Mouse (Mus musculus) ES-E14 (cell line): ENCODE results near the gene Casc3. TPM values are rescaled to one million over a fixed set of nuclear protein-coding genes. Genes with fewer than 3 reads are reported as not detected.

Experiments used
- DNase-seq: peaks from one replicate; pipeline ENCODE4 v3.0.0-alpha.2; 2013; ENCODE audit warnings: low read depth, low spot score
- H3K27ac ChIP-seq: 2 replicates; pipeline ENCODE4 v1.5.1; 2012; ENCODE audit warnings: low read depth, mild to moderate bottlenecking, low read length, moderate library complexity, mixed read lengths; ENCODE audit not compliant: poor library complexity, insufficient read depth, severe bottlenecking
- H3K36me3 ChIP-seq: 2 replicates; pipeline ENCODE4 v1.6.1; 2012; ENCODE audit warnings: mild to moderate bottlenecking, low read length, moderate library complexity, mixed read lengths; ENCODE audit not compliant: control insufficient read depth, poor library complexity, insufficient read depth, severe bottlenecking
- H3K4me1 ChIP-seq, 2 experiments: fragments of 150-350 bp in 1 of 2; sonication (generic) in 1 of 2; 2 replicates each; pipeline ENCODE4 v1.6.1; 2012; ENCODE audit warnings: low read length in 2 of 2, mild to moderate bottlenecking in 1 of 2, mixed read lengths in 1 of 2; ENCODE audit not compliant: control insufficient read depth in 2 of 2, insufficient read depth in 2 of 2, poor library complexity in 1 of 2
- H3K4me3 ChIP-seq, 2 experiments: fragments of 150-350 bp in 1 of 2; sonication (generic) in 1 of 2; 2 replicates each; pipeline ENCODE4 v1.5.1; 2012; ENCODE audit warnings: low read length in 2 of 2, low read depth in 1 of 2, mild to moderate bottlenecking in 1 of 2, mixed read lengths in 1 of 2; ENCODE audit not compliant: insufficient read depth in 1 of 2, poor library complexity in 1 of 2, severe bottlenecking in 1 of 2
- H3K9ac ChIP-seq: 2 replicates; pipeline ENCODE4 v1.6.1; 2012; ENCODE audit warnings: low read depth, mild to moderate bottlenecking, low read length, mixed read lengths; ENCODE audit not compliant: poor library complexity, insufficient read depth, severe bottlenecking
- H3K9me3 ChIP-seq: fragments of 150-350 bp; sonication (generic); 2 replicates; pipeline ENCODE4 v1.6.1; 2012; ENCODE audit warnings: low read depth, mild to moderate bottlenecking, low read length; ENCODE audit not compliant: control insufficient read depth, insufficient read depth
- CHD2 ChIP-seq: IDR thresholded peaks from 2 replicates; pipeline ENCODE4 v1.6.1; 2014; ENCODE audit warnings: mild to moderate bottlenecking, low read depth, low read length, inconsistent platforms
- HCFC1 ChIP-seq: IDR thresholded peaks from 2 replicates; pipeline ENCODE4 v1.6.1; 2012; ENCODE audit warnings: low read length, inconsistent platforms, borderline replicate concordance; ENCODE audit not compliant: insufficient read depth
- MAFK ChIP-seq: IDR thresholded peaks from 2 replicates; pipeline ENCODE4 v1.6.1; 2014; ENCODE audit warnings: mild to moderate bottlenecking, low read depth, low read length, inconsistent platforms; ENCODE audit not compliant: insufficient read depth
- ZC3H11A ChIP-seq: IDR thresholded peaks from 2 replicates; pipeline ENCODE4 v1.6.1; 2012; ENCODE audit warnings: low read depth, mild to moderate bottlenecking, inconsistent platforms, low read length, borderline replicate concordance
- ZNF384 ChIP-seq: IDR thresholded peaks from 2 replicates; pipeline ENCODE4 v1.6.1; 2012; ENCODE audit warnings: low read depth, low read length, inconsistent platforms
- in situ Hi-C, 2 experiments: fragments of 600-800 bp; cut with MboI; formaldehyde crosslinking; loops; one replicate each; pipeline ENCODE4 v1.15.1; 2025; ENCODE audit warnings: low sequenced_read_pairs in 2 of 2, inconsistent platforms in 1 of 2; ENCODE audit not compliant: unreplicated experiment in 2 of 2
- total RNA-seq: library from RNA; depleted of rRNA; stranded (reverse); fragments of 300-350 nt; gene quantifications from 2 replicates; pipeline ENCODE4 v1.2.3, GENCODE M21; 2012

Gene Casc3
- total RNA-seq, 1 experiment = 14.6 TPM

GRCm38 (mm10) chr11:98789219-98789807 is 15.4 kb upstream of the Casc3 start:
- DNase-seq = no peak
- peak overlapping the region; percentile 62 to 75 for H3K4me3 ChIP-seq
- H3K4me1 ChIP-seq = peaks cover 5 to 11% of the 10 kb centered on the region in 2 experiments
- no peaks in the 10 kb centered on the region for H3K9me3 ChIP-seq
- peak overlapping the region; percentile 88 for H3K9ac ChIP-seq
- peak overlapping the region; percentile 7; the same call in 1 of the 2 replicates for H3K27ac ChIP-seq
- no peaks in the 10 kb centered on the region for H3K36me3 ChIP-seq
- TF ChIP-seq ZNF384 (no peak), MAFK (no peak), CHD2 (no peak), ZC3H11A (no peak), HCFC1 (no peak)
- in situ Hi-C loops = loop anchor here in 1 of 2 experiments (10.0 kb wide), 1 partner anchor 55 kb away; no protein-coding TSS in a partner anchor

- peak overlapping the region; percentile 88; the same call in 1 of the 2 replicates for H3K9ac ChIP-seq
- H3K4me1 ChIP-seq = peaks cover 5 to 11% of the 10 kb centered on the region in 2 experiments
- no peaks in the 10 kb centered on the region for H3K9me3 ChIP-seq
- DNase-seq = no peak
- in situ Hi-C loops = loop anchor here in 1 of 2 experiments (10.0 kb wide), 1 partner anchor 55 kb away; no protein-coding TSS in a partner anchor
- H3K4me3 ChIP-seq = peak overlapping the region; percentile 62 to 75; a peak in 3 of 4 replicates
- no peaks in the 10 kb centered on the region for H3K36me3 ChIP-seq
- TF ChIP-seq HCFC1 (no peak), MAFK (no peak), ZNF384 (no peak), ZC3H11A (no peak), CHD2 (no peak)
- H3K27ac ChIP-seq = no peak overlapping the region
Measured at GRCm38 (mm10) chr11:98789824-98790223, 14.9 kb upstream of the Casc3 start.

- no peak for DNase-seq
- peaks cover 5 to 9% of the 10 kb centered on the region in 2 experiments for H3K4me1 ChIP-seq
- no peaks in the 10 kb centered on the region for H3K36me3 ChIP-seq
- no peak overlapping the region for H3K27ac ChIP-seq
- H3K4me3 ChIP-seq = no peak overlapping the region
- no peak for TF ChIP-seq HCFC1
- no peak for TF ChIP-seq ZC3H11A
- no peak for TF ChIP-seq CHD2
- TF ChIP-seq MAFK = no peak
- no peak for TF ChIP-seq ZNF384
- no peak overlapping the region for H3K9ac ChIP-seq
- in situ Hi-C loops = no loop called here
- no peaks in the 10 kb centered on the region for H3K9me3 ChIP-seq
Measured at GRCm38 (mm10) chr11:98790631-98791205, 14.0 kb upstream of the Casc3 start.

GRCm38 (mm10) chr11:98791448-98791847 is 13.3 kb upstream of the Casc3 start:
- no peak overlapping the region for H3K9ac ChIP-seq
- no peak for DNase-seq
- in situ Hi-C loops = no loop called here
- H3K4me3 ChIP-seq = no peak overlapping the region
- H3K9me3 ChIP-seq = no peaks in the 10 kb centered on the region
- no peak overlapping the region for H3K27ac ChIP-seq
- H3K4me1 ChIP-seq = peaks cover 2 to 6% of the 10 kb centered on the region in 2 experiments; a peak in 3 of 4 replicates
- no peak for TF ChIP-seq CHD2
- no peak for TF ChIP-seq HCFC1
- TF ChIP-seq ZC3H11A = no peak
- TF ChIP-seq ZNF384 = no peak
- TF ChIP-seq MAFK = no peak
- H3K36me3 ChIP-seq = no peaks in the 10 kb centered on the region
